Mouse (Mus musculus) adrenal gland (tissue): ENCODE measurements around the gene Atp5s.

ENCODE experiments used
- intact Hi-C: fragments of 180-260 bp; cut with DNase I; formaldehyde crosslinking; loops from one replicate; pipeline ENCODE4 v1.15.1; 2025

Atp5s gene

DNA sequence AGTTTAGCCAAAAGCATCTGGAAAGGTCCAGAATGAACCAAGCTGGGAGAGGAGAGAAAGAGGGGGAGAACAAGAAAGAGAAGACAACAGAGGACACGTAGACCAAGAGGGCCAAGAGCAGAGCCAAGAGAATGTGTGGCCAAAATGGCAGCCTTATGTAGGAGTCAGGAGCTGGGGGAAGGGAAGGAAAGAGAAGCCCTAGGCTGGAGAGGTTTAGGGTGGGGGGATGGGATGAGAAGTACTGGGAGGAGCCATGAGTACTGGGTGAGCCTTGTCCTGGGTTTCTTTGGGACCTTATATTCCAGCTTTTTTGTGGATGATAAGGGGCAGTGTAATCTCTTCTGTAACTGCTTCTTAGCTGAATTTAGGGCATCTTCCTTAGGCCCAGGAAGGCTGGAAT, 4.5 kb downstream of the Atp5s start:
- intact Hi-C loops: no loop called here

DNA sequence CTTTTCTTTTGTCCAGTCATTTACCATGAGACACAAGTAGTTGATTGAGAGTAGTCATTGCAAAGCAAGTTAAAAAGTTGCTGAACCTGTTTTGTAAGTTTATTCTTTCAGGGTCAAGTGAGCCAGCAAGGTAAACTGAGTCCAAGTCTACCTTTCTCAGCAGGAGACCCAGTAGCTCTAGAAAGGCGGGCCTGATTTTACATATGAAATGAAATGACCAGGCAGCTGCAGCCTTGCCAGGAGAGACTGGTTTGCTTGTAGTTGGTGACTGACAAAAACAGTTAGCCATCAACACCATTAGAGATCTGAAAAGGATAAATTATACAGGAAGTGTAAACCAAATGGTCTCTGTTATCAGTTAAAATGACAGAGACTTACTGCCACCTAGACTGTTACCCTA, 5.6 kb downstream of the Atp5s start:
- intact Hi-C loops: no loop called here

DNA sequence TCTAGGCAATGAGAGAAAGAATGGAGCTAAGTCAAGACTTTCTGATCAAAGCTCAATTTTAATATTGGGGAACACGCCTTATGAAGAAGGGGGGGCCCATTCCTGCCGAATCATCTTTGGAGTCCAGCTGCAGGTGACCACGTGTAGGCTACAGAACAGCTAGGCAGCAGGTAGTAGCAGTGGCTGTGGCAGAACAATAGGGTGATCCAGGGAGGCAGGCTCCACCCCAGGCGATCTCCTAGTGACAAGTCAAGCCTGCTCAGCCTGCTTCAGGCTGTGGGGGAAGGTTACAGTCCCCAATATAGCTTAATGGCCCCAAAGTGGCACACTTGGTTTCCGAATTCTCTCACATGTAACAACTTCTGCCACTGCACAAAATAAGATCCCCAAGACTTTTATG, 7.5 kb downstream of the Atp5s start:
- intact Hi-C loops: no loop called here

DNA sequence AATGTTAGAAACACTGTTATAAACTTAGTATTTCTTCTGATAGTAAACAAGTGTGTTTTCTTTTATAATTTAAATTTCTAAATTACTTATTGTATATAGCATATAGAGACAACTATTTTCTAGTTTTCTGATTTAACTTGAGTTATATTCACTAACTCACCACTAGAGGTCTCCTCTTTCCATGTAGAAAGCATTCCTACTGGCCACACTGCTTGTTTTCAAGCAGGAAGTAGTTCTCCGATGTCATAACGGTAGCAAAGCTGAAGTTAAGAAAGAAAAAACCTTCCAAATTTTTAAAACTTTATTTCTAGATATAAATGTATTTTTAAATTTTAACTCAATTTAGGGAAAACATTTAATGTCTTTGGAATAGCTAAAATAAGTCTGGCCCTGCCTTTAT, 8.8 kb downstream of the Atp5s start:
- intact Hi-C loops: no loop called here

DNA sequence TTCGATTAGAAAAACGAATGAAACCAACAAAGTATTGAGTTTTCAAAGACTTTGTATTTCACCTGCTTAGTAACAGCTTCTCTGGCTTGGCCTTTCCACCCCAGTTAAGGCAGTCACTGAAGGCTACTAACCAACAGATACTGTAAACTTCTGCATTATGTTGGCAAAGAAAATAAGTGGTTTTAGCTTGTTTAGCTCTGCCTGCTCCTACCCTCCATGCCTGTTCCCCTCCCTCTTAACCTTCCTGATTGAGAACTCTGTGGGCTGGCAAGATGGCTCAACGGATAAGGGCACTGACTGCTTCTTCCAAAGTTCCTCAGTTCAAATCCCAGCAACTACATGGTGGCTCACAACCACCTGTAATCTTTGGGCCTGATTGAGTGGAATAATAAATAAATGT, 9.2 kb downstream of the Atp5s start:
- intact Hi-C loops: loop anchor here (2.0 kb wide), 2 partner anchors 23 to 157 kb away; no protein-coding TSS in a partner anchor

DNA sequence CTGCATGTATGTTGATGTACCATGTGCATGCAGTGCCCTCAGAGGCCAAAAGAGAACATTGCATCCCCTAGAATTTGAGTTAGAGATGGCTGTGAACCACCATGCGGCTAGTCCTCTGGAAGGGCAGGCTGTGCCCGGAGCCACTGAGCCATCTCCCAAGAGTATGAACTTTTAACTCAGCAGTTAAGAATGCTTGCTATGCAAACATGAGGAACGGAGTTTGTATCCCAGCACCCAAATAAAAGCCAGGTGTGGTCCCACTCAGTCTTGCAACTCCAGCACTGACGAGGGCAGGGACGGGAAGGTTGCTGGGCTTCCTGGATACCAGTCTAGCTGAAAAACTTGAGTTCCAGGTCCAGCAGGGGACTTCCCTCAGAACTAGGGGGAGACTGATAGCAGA, 17.2 kb downstream of the Atp5s start:
- intact Hi-C loops: no loop called here

DNA sequence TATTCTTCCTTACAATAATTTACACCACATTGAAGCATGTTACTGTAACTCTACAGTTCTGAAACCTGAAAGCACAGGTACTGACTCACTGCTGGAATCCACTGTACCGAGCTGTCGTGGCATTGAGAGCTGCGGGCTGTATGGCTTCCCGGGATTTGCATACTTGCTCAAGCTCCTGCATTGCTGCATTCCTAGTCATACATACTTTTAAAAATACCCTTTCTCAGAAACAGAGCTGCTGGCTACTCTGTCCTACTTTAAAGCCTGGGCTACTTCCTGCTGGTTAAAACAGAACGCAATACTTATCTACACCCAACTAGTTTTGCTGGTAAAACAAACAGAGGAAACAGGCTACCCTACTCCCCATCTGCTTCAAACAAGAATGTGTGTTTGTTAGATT, 19.4 kb downstream of the Atp5s start:
- intact Hi-C loops: no loop called here

DNA sequence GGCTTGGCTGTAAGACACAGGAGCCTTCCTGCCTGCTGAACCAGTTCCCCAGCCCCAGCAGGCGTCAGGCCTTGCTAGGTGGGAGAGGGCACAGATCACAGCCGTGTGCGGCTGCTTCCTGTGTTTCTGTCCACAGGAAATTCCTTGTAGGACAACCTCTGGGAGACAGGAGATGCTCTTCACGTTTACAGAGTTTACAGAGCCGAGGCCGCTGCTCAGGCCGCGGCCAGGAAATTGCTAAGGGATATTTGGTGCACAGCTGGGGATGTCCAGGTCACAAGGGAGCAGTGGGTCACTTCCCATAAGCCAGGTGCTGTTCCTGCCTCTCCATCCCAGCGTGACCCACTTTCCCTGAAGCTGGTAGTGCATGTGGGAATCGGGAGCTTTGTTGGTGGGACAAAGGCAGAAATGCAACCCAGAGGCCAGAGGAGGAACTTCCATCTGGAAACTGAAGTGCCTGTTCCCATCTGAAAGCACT, 27.2 kb downstream of the Atp5s start:
- intact Hi-C loops: no loop called here

DNA sequence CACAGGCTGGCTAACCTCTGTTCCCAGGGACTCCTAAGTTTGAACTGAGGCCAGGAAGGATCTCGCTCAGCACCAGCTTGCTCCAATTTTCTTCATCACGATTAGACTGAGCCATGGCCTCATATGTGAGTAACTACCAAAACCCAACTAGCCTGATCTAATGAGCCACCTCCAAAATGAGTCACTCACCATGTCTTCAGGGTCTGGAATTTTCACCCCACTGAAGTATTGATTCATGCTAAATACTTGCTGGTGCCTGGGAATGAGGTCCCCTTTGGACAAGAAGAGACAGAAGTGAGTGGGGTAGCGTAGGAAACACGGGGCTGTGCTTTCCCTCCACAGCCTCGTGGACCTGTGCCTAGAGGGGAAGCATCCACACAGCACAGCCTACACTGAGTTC, 29.2 kb downstream of the Atp5s start:
- intact Hi-C loops: no loop called here

DNA sequence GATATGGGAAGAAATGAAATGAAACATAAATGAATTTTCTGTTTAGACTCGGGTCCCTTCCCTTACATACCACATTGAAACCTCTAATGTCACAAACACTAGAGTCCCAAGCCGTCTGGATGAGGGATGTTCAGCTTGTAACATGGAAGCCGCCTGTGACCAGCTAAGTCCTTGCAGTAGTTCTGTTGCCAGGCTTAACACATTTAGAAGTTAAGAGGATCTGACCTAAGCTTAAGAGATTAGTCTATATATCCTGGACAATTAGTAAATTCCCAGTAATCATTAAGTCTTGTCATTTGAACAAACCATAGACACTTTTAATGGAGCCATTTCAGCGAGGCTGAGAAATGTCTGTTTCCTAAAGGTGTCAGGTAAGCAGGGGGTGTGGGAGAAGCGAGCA, 31.3 kb downstream of the Atp5s start:
- intact Hi-C loops: loop anchor here (2.0 to 5.0 kb wide), 2 partner anchors 21 to 76 kb away; no protein-coding TSS in a partner anchor

DNA sequence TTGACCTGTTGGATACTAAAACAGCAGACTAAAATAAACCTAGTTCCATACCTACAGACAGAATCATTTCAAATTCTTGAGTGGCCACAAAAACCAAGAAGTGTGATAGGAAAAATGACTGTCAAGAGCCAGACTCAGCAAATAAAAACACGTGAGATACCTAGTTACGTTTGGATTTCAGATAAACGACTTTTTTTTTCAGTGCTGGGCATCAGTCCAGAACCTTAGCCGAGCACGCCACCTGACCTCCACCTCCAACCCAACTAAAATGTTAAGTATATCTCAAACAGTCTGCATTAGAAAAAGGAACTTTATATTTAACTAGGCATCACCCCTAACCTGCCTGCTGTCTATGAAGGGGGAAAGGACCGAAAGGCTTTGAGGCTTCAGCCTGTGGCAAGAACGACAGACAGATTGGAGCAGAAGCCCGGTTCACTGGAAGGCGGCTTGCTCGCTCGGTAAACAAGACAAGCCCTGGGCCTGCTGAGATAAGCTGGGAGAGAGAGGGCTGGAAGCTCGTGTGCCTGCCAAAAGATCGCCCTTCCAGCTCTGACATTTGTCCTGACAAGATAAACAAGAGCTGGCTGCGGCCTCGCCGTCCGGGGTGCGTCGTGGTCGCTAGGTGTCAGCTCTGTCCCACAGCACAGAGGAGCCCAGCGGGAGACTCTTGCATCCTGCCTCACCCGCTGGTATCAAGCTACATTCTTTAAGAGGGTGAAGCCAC, 32.8 kb downstream of the Atp5s start:
- intact Hi-C loops: loop anchor here (2.0 to 5.0 kb wide), 3 partner anchors 23 to 135 kb away; partner anchors contain the start of genes Atl1 and Map4k5

DNA sequence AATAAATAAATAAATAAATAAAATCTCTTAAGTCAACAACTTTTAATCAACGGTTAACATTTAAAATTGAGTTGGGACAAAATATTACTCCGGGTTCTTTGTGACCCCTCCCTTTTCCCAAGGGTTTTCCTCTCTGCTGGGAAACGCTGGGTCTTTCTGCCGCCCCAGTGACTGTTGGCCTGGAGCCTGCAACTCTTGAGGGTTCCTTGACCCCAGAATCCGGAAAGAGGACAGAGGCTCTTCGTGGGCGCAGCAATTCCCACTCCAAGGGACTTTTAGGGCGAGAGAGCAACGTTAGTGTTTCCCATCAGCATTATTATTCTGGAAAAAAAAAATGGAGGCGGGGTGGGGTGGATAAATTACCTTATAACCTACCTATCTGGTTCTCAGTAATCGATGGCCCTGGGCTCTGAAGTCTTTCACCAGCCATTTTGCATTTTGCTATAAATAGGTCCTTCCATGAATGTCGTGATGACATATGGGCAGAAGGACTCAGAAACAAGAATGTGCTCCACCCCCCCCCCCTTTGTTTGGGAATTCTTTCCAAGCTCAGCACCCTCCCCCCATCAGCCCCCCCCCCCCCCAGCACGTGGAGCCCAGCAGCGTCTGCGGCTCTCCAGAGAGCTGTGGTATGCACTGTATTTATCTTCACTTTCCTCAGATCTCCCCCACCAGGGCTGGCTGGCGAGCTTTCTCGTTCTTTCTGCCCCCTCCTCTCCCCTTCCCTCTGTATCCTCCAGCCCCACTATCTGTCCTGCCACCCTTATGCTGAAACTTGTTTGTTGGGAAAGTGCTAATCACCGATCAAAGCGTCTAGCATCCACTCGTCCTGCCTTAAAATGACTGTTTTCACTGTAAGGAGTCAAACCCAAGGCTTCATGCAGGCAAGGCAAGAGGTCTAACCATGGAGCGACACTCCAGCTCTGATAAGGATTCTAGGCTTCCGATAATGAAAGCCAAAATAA, 33.8 kb downstream of the Atp5s start:
- intact Hi-C loops: loop anchor here (2.0 to 5.0 kb wide), 2 partner anchors 74 to 134 kb away; partner anchors contain the start of genes Atl1 and Map4k5

DNA sequence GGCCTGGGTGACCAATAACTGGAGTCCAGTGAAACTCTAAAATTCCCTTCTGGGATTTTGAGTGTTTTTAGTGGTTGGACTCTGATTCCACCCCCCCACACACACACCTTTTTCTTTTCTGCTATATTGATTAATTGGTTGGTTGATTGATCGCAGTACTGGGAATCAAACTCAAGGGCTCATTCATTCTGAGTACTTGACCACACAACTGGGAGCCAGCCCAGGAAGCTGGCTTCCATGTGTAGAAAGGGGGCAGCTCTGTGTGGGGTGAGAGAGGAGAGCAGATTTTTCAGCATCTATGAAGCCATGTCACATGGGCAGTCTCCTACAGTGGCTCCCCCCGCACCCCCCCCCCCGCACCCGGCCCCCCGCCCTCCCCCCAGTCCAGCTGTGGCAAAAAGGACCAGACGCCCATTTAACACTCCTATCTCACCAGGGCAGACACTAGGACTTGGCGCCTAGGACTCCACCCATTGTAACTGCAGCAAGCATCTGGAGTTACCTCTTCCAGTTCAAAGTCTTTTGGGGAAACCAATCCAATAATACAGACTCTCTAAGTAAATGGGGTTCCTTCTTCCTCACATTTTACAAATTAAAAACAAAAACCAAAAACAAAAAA, 34.6 kb downstream of the Atp5s start:
- intact Hi-C loops: loop anchor here (2.0 to 5.0 kb wide), 2 partner anchors 73 to 133 kb away; partner anchors contain the start of genes Atl1 and Map4k5

DNA sequence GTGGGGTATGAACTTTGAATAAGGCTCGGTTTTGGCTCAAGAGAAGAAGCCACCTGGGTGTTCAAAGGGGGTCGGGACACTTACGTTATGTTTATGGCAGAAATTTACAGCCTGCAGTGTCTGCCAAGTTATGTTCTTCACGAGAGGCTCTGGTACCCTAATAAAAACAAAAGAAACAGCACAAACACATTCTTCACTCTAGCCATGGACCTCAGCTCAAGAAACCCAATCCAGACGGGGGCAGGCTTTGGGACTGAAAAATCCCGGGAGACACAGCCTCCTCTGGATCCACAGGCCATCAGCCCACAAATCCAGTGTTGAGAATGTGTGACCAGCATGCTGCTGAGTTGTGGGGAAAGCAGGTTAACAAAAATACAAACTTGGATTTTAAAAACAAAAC, 35.3 kb downstream of the Atp5s start:
- intact Hi-C loops: no loop called here

DNA sequence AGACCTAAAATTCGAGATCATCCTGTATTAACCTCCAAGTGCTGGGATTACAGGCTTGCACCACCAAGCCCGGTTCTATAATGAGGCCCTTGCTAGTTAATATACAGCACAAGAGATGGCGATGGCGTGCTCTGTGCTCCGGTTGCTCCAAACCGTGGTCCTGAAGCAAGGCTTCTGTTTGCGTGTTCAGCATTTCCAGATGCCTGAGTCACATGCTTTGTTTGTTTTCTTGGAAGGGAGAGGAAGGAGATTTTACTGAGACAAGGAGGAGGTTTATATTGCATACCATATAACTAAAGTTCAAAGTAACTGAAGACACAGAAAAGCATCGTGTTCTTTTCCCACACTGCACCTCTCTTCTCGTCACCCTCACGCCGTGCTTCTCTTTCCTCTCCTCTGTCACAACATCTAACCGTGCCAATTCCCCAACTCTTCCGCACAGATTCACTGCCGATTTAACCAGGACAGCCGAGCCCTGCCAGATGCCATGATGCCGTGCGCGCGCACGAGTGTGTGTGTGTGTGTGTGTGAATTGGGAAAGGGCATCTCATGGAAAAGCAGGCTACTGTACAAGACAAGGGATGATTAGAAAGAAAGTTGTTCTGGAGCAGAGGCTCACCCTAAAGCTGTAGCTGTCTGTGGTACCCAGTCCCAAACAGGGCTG, 36.1 kb downstream of the Atp5s start:
- intact Hi-C loops: no loop called here

DNA sequence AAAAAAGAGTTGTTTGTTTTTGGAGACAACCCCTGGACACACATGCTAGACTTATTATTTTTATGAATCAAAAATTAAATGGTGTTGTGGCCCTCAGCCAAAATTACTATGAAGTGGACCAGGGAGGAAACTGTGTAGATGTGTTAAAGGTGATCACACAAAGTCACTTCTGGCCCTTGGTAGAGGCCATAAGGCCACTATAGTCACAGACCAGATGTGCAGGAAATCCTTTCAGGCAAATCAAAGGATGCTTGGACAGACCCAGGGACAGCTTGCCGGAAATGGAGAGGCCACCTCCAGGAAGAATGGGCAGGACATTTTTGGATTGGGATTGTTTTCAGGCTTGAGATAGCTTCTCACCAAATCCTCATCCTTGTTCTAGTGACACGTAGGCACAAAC, 36.9 kb downstream of the Atp5s start:
- intact Hi-C loops: no loop called here

DNA sequence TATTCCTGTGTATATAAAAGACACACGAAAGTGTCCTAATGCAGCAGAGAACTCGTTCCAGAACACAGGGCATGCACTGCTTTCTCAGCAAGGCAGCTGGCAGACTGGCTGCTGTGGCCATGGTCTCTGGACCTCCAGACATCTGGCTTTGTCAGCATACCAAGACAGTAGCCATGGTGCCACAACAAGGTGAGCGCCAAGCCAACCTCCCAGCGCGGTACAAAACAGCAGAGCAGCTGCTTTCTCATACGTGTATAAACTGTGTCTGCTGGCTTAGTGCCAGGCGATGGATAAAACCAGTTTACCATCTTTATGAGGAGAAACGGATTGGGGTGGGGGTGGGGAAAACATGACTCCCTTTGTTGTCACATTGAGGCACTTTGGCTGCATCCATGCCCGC, 40.8 kb downstream of the Atp5s start:
- intact Hi-C loops: loop anchor here (5.0 kb wide), 1 partner anchor 47 kb away; no protein-coding TSS in a partner anchor

DNA sequence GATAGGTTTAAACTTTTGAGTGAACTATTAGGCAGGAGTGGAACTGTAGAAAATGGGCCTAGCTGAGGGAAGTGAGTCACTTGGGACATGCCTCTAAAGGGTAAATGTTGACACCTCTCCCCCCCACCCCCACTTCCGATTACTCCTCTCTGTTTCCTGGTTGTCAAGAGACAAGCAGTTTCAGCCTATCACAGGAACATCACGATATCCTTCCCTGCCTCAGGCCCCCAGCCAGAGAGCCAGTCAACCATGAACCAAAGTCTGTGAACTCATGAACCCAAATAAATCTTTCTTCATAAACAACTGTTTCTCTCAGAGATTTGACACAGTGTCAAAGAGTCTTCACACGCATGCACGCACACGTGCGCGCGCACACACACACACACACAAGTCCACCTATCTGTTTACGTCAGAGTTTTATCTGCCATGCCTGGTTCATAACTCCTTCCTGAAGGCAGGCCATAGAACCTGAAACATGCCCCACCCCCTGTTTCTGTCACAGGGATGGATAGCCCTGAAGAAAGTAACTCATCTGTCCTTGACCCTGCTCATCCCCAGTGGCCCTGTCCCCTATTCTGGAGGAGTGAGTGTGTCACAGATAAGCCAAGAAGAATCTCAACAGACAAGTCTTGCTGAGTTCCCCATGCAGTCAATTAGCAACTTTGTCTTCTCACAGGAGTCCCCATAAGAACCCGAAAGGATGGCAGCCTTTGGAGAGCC, 41.6 kb downstream of the Atp5s start:
- intact Hi-C loops: loop anchor here (5.0 kb wide), 1 partner anchor 46 kb away; no protein-coding TSS in a partner anchor

DNA sequence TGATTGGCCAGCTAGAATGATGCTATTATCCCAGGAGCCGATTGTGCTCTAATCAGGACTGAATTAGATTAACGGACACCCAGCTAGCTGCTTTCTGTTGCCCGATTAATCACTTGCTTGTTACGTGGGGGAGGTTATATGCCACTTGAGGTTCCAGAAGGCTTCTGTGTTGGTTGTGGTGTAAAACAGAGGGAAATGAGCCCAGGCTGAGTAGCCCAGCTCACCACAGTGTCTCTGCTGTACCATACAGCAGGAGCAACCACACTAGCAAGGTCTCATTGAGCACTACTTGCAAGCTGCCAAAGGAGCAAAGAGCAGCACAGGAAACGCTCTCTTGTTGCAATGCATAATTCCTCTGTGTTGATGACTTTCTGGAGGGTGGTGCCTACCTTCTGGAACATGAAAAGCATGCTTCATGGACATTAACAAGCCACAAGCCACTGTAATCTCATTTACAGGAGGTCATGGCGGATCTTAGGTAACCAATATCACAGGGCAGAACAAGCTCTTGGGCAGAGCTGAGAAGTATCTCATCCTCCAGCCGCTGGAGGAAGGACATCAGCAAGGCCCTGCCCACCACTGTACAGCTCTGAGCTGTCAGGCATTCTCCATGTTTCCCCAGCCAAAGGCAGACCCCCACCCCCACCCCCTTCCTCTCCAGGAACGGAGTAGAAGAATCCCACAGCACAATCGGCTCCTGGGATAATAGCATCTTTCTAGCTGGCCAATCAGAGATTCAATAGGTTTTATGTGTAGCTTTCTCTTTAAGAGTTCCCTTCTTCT, 42.9 kb downstream of the Atp5s start:
- intact Hi-C loops: loop anchor here (5.0 kb wide), 1 partner anchor 45 kb away; no protein-coding TSS in a partner anchor
